Mouse (Mus musculus): ENCODE results near the gene Afap1l2.

DNA sequence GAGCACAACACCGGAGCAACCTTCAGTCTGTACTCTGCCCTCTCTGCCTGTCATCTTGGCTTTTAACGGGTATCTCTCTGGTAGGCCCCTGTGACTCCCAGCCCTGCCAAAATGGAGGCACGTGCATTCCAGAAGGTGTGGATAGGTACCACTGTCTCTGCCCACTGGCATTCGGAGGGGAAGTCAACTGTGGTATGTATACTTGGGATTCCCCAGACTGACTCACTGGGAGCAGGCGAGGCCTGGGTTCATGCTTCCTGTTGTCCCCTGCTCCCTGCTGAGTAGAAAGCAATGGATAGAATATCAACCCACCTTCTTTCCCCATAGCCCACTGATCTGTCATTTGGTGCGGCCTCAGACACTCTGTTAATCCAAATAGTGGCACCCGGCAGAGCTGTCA, 102.6 kb downstream of the Afap1l2 start:
- no peak for TF ChIP-seq CTCF (IDR thresholded peaks at IDR 0.05; ENCODE audit: low read depth, low read length)
- no peak for TF ChIP-seq POLR2A (IDR thresholded peaks at IDR 0.05; ENCODE audit: insufficient read depth, low read length)

Measured in ES-Bruce4 (cell line).